Mouse (Mus musculus) liver, embryonic 14.5 days (tissue): Measurements from ENCODE around the gene Wfikkn2. TPM values are rescaled to one million over a fixed set of nuclear protein-coding genes. Genes with fewer than 3 reads are reported as not detected.
A peak's percentile ranks its signal among the peaks of the same experiment; 100 is the strongest.

Source experiments
- ATAC-seq: fragments of 200-750 bp; cut with Nextera tagmentation; 2 replicates; pipeline ENCODE4 v1.8.0; 2017; ENCODE audit warnings: moderate number of reproducible peaks, mild to moderate bottlenecking, moderate library complexity; ENCODE audit not compliant: insufficient read depth
- DNase-seq, 3 experiments: peaks; one replicate each; pipeline ENCODE4 v3.0.0-alpha.2; 2012 to 2013; ENCODE audit warnings: low read depth in 3 of 3, low spot score in 3 of 3
- H3K27ac ChIP-seq: fragments of 300-500 bp; sonication (generic); 2 replicates; pipeline ENCODE4 v1.5.1; 2014; ENCODE audit warnings: moderate library complexity, mild to moderate bottlenecking, control low read depth, inconsistent platforms
- H3K27me3 ChIP-seq: fragments of 300-500 bp; sonication (generic); 2 replicates; pipeline ENCODE4 v1.6.1; 2014; ENCODE audit warnings: mild to moderate bottlenecking, low read length, moderate library complexity; ENCODE audit not compliant: control insufficient read depth, insufficient read depth
- H3K36me3 ChIP-seq: fragments of 300-500 bp; sonication (generic); replicated peaks from 2 replicates; pipeline ENCODE4 v1.6.1; 2014; ENCODE audit warnings: low read depth; ENCODE audit not compliant: control insufficient read depth, insufficient read depth
- H3K4me1 ChIP-seq, 2 experiments: fragments of 200-500 bp in 1 of 2; fragments of 300-500 bp in 1 of 2; sonication (generic) in 1 of 2; replicated peaks; 2 replicates each; pipeline ENCODE4 v1.6.1; 2012 to 2014; ENCODE audit warnings: antibody characterized with exemption in 1 of 2, inconsistent platforms in 1 of 2, low read length in 1 of 2; ENCODE audit not compliant: control insufficient read depth in 2 of 2, insufficient read depth in 2 of 2
- H3K4me2 ChIP-seq: fragments of 300-500 bp; sonication (generic); 2 replicates; pipeline ENCODE4 v1.6.1; 2014; ENCODE audit warnings: low read depth, mild to moderate bottlenecking, control low read depth, moderate library complexity
- H3K4me3 ChIP-seq, 2 experiments: fragments of 200-500 bp in 1 of 2; fragments of 300-500 bp in 1 of 2; sonication (generic) in 1 of 2; 2 replicates each; pipeline ENCODE4 v1.5.1; 2012 to 2014; ENCODE audit warnings: low read depth in 2 of 2, low read length in 2 of 2, mild to moderate bottlenecking in 2 of 2, control low read depth in 1 of 2, inconsistent platforms in 1 of 2, moderate library complexity in 1 of 2; ENCODE audit not compliant: insufficient read depth in 1 of 2
- H3K9ac ChIP-seq: fragments of 300-500 bp; sonication (generic); replicated peaks from 2 replicates; pipeline ENCODE4 v1.6.1; 2014; ENCODE audit warnings: mild to moderate bottlenecking, control low read depth, moderate library complexity
- H3K9me3 ChIP-seq: fragments of 300-500 bp; sonication (generic); 2 replicates; pipeline ENCODE4 v1.6.1; 2016; ENCODE audit warnings: low read length, mixed read lengths; ENCODE audit not compliant: control insufficient read depth
- CTCF ChIP-seq: IDR thresholded peaks from 2 replicates; pipeline ENCODE4 v1.5.1; 2016; ENCODE audit warnings: antibody characterized with exemption, low read depth, control low read depth
- EP300 ChIP-seq: IDR thresholded peaks from 2 replicates; pipeline ENCODE4 v1.6.1; 2016; ENCODE audit warnings: antibody characterized with exemption, low read depth
- WGBS: fragments of 180-500 bp; shearing (Covaris S2); extraction: QIAGEN DNeasy Blood & Tissue Kit; methylation state at CpG from one replicate; pipeline ENCODE4 v1.1.7; 2014; ENCODE audit not compliant: insufficient replicate concordance; 5-methylcytosine and 5-hydroxymethylcytosine counted together
- polyA plus RNA-seq, 2 experiments: library from polyadenylated mRNA; depleted of rRNA in 1 of 2; stranded (reverse) in 1 of 2; unstranded in 1 of 2; fragments of >200 nt; fragmentation: Nextera tagmentation in 1 of 2; extraction: Ambion mirVana in 1 of 2; gene quantifications; 2 replicates each; pipeline versions ENCODE4 v1.2.1 to v1.2.3; 2012 to 2014

The Wfikkn2 gene
- polyA plus RNA-seq (2012; rRNA removed) (0.12 and 0.23 TPM in 2 replicates), polyA plus RNA-seq (2014; fragmentation: Nextera tagmentation; extraction: Ambion mirVana) (0.05 and 0.17 TPM in 2 replicates)

DNA sequence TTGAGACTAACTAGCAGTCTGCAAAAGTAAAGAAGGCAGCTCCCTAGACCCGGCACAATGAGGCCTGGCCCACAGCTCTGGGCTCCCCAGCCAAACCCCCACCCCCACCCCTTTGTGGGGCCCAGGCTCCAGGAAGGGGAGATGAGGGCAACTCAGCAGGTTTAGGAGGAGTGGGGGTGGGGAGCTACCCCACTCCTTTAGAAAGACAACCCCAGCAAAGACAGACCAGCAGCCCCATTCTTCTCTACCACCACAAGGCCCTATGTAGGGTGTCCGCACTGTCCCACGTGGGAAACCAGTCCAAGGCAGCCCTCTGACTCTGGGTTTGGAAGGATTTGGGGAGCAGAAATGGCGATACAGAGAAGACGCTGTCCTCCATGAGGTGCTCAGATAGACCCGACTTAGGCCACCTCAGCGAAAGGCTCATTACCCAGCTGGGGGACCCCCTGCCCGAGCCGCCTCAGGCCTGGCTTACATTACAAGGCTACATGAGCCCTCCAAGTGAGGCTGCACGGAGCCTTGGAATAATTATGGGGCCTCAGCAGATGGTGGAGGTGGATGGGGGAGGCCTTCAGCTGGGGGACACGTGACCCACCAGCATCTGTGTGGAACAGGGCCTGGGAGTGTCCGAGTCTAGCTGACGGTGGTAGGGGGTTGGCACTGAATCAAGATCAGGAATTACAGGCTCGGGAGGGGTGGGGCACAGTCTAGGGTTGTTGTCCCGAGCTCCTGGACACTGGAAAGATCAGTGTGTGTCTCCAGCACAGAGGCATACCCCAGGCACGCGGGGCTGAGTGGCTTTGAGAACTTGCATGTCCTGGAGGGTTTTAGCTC is at the start of gene Wfikkn2:
TSS of gene Wfikkn2 (minus strand) at position 51 of the 834 bp plus-strand sequence.
- ATAC-seq (no peak), DNase-seq (no peak)
- H3K4me1 ChIP-seq = no peaks in the 10 kb centered on the region; a peak in 1 of 4 replicates
- no peaks in the 10 kb centered on the region for H3K9me3 ChIP-seq
- no peaks in the 10 kb centered on the region for H3K36me3 ChIP-seq
- WGBS = 65% methylated on average over 17 of the region's 17 CpGs
- peaks cover 3% of the 10 kb centered on the region for H3K27me3 ChIP-seq
- H3K9ac ChIP-seq = no peak within 1 kb of the TSS
- TF ChIP-seq CTCF (no peak), EP300 (no peak)
- H3K4me2 ChIP-seq = no peak within 1 kb of the TSS
- no peak within 1 kb of the TSS for H3K4me3 ChIP-seq
- no peak within 1 kb of the TSS for H3K27ac ChIP-seq

DNA sequence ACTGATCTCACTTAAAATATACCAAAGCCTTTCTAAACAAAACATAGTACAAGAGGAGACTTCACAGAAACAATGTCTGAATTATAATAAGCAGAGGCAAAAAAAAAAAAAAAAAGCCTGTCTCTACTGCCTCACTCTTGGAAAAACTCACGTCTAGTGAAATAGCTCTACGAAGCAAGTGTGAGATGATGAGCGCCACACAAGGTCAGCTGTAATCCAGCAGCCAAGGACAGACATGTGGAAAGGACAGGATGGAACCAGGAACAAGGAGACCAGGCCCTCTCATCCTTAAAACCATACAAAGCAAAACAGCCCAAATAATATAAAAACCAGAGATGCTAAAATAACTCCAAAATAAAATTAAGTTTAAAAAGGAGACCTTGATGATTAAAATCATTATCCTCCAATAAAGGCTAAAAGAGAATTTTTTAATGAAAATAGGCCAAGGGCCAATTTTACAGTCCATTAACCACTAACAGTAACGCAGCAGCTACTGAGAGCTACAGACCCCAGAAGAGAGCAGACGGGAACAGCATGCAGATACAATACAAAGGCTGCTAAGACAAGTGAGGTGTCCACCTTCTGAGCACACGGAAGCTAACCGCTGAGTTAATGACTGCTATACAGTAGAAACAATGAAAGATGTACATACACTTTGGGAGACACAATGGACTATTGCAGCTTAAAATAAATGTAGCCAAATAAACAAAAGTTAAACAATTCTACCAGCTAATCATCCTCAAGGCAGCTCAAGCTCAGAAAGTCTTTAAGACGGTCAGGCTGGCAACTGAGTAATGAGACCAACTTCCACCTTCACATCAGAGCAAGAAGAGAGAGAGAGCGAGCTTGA is 49.4 kb upstream of the Wfikkn2 start:
- H3K27ac ChIP-seq = no peak overlapping the region
- ATAC-seq = no peak
- no peaks in the 10 kb centered on the region for H3K9me3 ChIP-seq
- no peak for TF ChIP-seq CTCF
- no peak for TF ChIP-seq EP300
- no peak overlapping the region for H3K4me2 ChIP-seq
- peaks cover 6 to 9% of the 10 kb centered on the region in 2 experiments for H3K4me1 ChIP-seq
- no peak for DNase-seq
- H3K4me3 ChIP-seq = no peak overlapping the region
- peaks cover 88% of the 10 kb centered on the region for H3K36me3 ChIP-seq
- 88% methylated on average over 9 of the region's 9 CpGs for WGBS
- H3K9ac ChIP-seq = no peak overlapping the region
- H3K27me3 ChIP-seq = no peaks in the 10 kb centered on the region

DNA sequence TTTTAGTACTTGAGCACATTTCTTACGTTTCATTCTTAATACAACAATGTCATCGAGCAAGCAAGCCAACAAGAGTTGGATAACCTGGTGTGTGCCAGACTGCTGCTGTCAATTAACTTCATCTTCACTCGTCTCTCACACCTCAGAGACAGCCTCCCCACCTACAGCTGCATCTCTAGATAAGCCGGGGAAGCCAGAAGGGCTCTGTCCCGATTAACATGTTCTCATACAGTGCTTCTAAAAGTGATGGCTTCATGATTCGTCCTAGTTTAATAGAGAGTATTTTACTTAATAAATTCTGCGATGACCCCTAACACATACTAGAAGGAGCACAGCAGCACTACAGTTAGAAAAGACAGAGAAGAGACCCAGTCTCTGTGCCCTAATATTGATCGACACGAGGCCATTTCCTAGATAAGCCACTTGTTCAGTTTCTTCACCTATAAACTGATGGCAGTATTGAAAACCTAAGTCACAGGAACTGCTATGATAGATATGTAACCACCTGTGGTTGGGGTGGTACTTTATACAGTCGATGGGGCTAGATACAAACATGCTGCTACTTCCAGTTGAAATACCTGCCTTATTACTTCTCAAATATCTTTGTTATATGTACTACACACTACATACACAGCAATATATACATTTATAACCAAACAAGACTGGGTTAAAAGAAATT is 44.4 kb upstream of the Wfikkn2 start:
- peaks cover 83% of the 10 kb centered on the region for H3K36me3 ChIP-seq
- H3K27ac ChIP-seq = peak overlapping the region; percentile 93
- peak; percentile 72 to 80 (median 79) for DNase-seq
- peak overlapping the region; percentile 25; the same call in 1 of the 2 replicates for H3K9ac ChIP-seq
- peak overlapping the region; percentile 60 for H3K4me2 ChIP-seq
- no peak for TF ChIP-seq CTCF
- peak; percentile 79 for TF ChIP-seq EP300
- H3K27me3 ChIP-seq = no peaks in the 10 kb centered on the region
- H3K4me3 ChIP-seq = peak overlapping the region in 1 of 2 experiments; percentile 25; a peak in 1 of 4 replicates
- H3K9me3 ChIP-seq = no peaks in the 10 kb centered on the region
- H3K4me1 ChIP-seq = peaks cover 15 to 18% of the 10 kb centered on the region in 2 experiments
- ATAC-seq = peak; percentile 98
- WGBS = 44% methylated on average over 10 of the region's 10 CpGs

GRCm38 (mm10) chr11:94287105-94287504 is 41.3 kb upstream of the Wfikkn2 start:
- H3K4me3 ChIP-seq = no peak overlapping the region
- no peak overlapping the region for H3K4me2 ChIP-seq
- H3K27me3 ChIP-seq = no peaks in the 10 kb centered on the region
- ATAC-seq (no peak), DNase-seq (no peak)
- no peak overlapping the region for H3K27ac ChIP-seq
- H3K9ac ChIP-seq = no peak overlapping the region
- peaks cover 72% of the 10 kb centered on the region for H3K36me3 ChIP-seq
- peaks cover 15 to 18% of the 10 kb centered on the region in 2 experiments for H3K4me1 ChIP-seq
- no peak for TF ChIP-seq EP300
- TF ChIP-seq CTCF = no peak
- 87% methylated on average over 5 of the region's 5 CpGs for WGBS
- no peaks in the 10 kb centered on the region for H3K9me3 ChIP-seq
